Mouse (Mus musculus) MEL (cell line): Measurements from ENCODE around the gene Dtl.

Source experiments
- CTCF ChIP-seq, 3 experiments: IDR thresholded peaks in 2 of 3; conservative IDR thresholded peaks in 1 of 3; 2 replicates each; pipeline ENCODE4 v1.5.1; 2011 to 2012; ENCODE audit warnings: low read length in 3 of 3, low read depth in 2 of 3, mild to moderate bottlenecking in 2 of 3, improper control_type of control experiment in 1 of 3, inconsistent platforms in 1 of 3, mixed read lengths in 1 of 3, moderate library complexity in 1 of 3; ENCODE audit not compliant: control insufficient read depth in 1 of 3, insufficient read depth in 1 of 3, poor library complexity in 1 of 3, severe bottlenecking in 1 of 3
- EP300 ChIP-seq, 2 experiments: IDR thresholded peaks; 2 replicates each; pipeline ENCODE4 v1.6.1; 2011; ENCODE audit warnings: improper control_type of control experiment in 2 of 2, low read length in 2 of 2, low read depth in 1 of 2, mild to moderate bottlenecking in 1 of 2
- JUND ChIP-seq: IDR thresholded peaks from 2 replicates; pipeline ENCODE4 v1.6.1; 2011; ENCODE audit warnings: low read depth, mild to moderate bottlenecking, improper control_type of control experiment, low read length
- MAFK ChIP-seq: IDR thresholded peaks from 2 replicates; pipeline ENCODE4 v1.6.1; 2011; ENCODE audit warnings: low read depth, mild to moderate bottlenecking, low read length, improper control_type of control experiment, borderline replicate concordance
- MYC ChIP-seq: IDR thresholded peaks from 2 replicates; pipeline ENCODE4 v1.6.1; 2011; ENCODE audit warnings: low read depth, mild to moderate bottlenecking, low read length, improper control_type of control experiment, moderate library complexity
- POLR2AphosphoS2 ChIP-seq: IDR thresholded peaks from 2 replicates; pipeline ENCODE4 v1.6.1; 2011; ENCODE audit warnings: low read length, improper control_type of control experiment
- TAL1 ChIP-seq: IDR thresholded peaks from 2 replicates; pipeline ENCODE4 v1.6.1; 2012; ENCODE audit warnings: mild to moderate bottlenecking, inconsistent platforms, low read length, moderate library complexity, mixed read lengths

GRCm38 (mm10) chr1:191540300-191540699 is 35.0 kb downstream of the Dtl start:
- TF ChIP-seq MAFK (no peak), TAL1 (no peak), EP300 (IDR thresholded peaks at IDR 0.05; ENCODE audit: low read depth in 1 of 2, low read length in 2 of 2) (no peak), CTCF (IDR thresholded peaks at IDR 0.05 in 2 of 3, conservative IDR thresholded peaks at IDR 0.05 in 1 of 3; ENCODE audit: control insufficient read depth in 1 of 3, insufficient read depth in 1 of 3, low read depth in 2 of 3, low read length in 3 of 3, poor library complexity in 1 of 3, severe bottlenecking in 1 of 3) (no peak), JUND (no peak), MYC (no peak), POLR2AphosphoS2 (no peak)
